Mouse (Mus musculus) CH12.LX (cell line): ENCODE measurements around the gene Hist1h3c. TPM values are rescaled to one million over a fixed set of nuclear protein-coding genes. Genes with fewer than 3 reads are reported as not detected.
A peak's percentile ranks its signal among the peaks of the same experiment; 100 is the strongest.
"Not testable (repeated sequence)": the region's sequence is repeated elsewhere in the genome, so short reads cannot be mapped to it uniquely, and the experiment has no call there.

Experiments
- DNase-seq: peaks from one replicate; pipeline ENCODE4 v3.0.0-alpha.2; 2013; ENCODE audit errors: extremely low read depth
- H3K27ac ChIP-seq: 2 replicates; pipeline ENCODE4 v1.5.1; 2012; ENCODE audit warnings: low read depth, mild to moderate bottlenecking, control low read depth, moderate library complexity; ENCODE audit not compliant: insufficient read depth
- H3K27me3 ChIP-seq: replicated peaks from 2 replicates; pipeline ENCODE3; 2012; ENCODE audit warnings: inconsistent platforms
- H3K36me3 ChIP-seq, 2 experiments: replicated peaks in 1 of 2; 2 replicates each; pipeline versions ENCODE3 to v1.6.1; 2012; ENCODE audit warnings: inconsistent platforms in 1 of 2, low read length in 1 of 2, mild to moderate bottlenecking in 1 of 2, mixed read lengths in 1 of 2, moderate library complexity in 1 of 2; ENCODE audit not compliant: control insufficient read depth in 1 of 2, insufficient read depth in 1 of 2
- H3K4me1 ChIP-seq, 2 experiments: 2 replicates each; pipeline ENCODE4 v1.6.1; 2012; ENCODE audit warnings: inconsistent platforms in 1 of 2, moderate library complexity in 1 of 2; ENCODE audit not compliant: insufficient read depth in 2 of 2, control insufficient read depth in 1 of 2
- H3K4me2 ChIP-seq: 2 replicates; pipeline ENCODE4 v1.6.1; 2012; ENCODE audit warnings: low read depth, mild to moderate bottlenecking, control low read depth; ENCODE audit not compliant: poor library complexity, insufficient read depth, severe bottlenecking
- H3K4me3 ChIP-seq, 3 experiments: fragments of 150-350 bp in 1 of 3; sonication (generic) in 1 of 3; replicated peaks in 1 of 3; 2 replicates each; pipeline versions ENCODE3 to v1.5.1; 2011 to 2012; ENCODE audit warnings: low read depth in 2 of 3, low read length in 2 of 3, mild to moderate bottlenecking in 2 of 3, moderate library complexity in 2 of 3, control low read depth in 1 of 3, improper control_type of control experiment in 1 of 3, inconsistent platforms in 1 of 3, mixed read lengths in 1 of 3; ENCODE audit not compliant: poor library complexity in 1 of 3
- H3K79me2 ChIP-seq: replicated peaks from 2 replicates; pipeline ENCODE4 v1.6.1; 2012; ENCODE audit warnings: mild to moderate bottlenecking, moderate library complexity; ENCODE audit not compliant: control insufficient read depth, poor library complexity, insufficient read depth, severe bottlenecking; ENCODE audit errors: extremely low read depth
- H3K9ac ChIP-seq: 2 replicates; pipeline ENCODE4 v1.6.1; 2012; ENCODE audit warnings: low read depth, mild to moderate bottlenecking, control low read depth, moderate library complexity; ENCODE audit not compliant: insufficient read depth
- H3K9me3 ChIP-seq: replicated peaks from 2 replicates; pipeline ENCODE3; 2012; ENCODE audit warnings: low read length, inconsistent platforms, mixed read lengths
- CHD1 ChIP-seq: IDR thresholded peaks from 2 replicates; pipeline ENCODE4 v1.6.1; 2012; ENCODE audit warnings: low read depth, low read length, improper control_type of control experiment, inconsistent platforms
- CHD2 ChIP-seq: IDR thresholded peaks from 2 replicates; pipeline ENCODE4 v1.6.1; 2011; ENCODE audit warnings: low read length, improper control_type of control experiment
- ELF1 ChIP-seq: IDR thresholded peaks from 2 replicates; pipeline ENCODE4 v1.6.1; 2014; ENCODE audit warnings: low read depth, mild to moderate bottlenecking, inconsistent platforms, low read length, improper control_type of control experiment
- EP300 ChIP-seq: IDR thresholded peaks from 2 replicates; pipeline ENCODE4 v1.6.1; 2011; ENCODE audit warnings: low read length, improper control_type of control experiment
- IRF4 ChIP-seq: IDR thresholded peaks from 2 replicates; pipeline ENCODE4 v1.6.1; 2014; ENCODE audit warnings: low read depth, mild to moderate bottlenecking, inconsistent platforms, low read length, improper control_type of control experiment
- JUN ChIP-seq: IDR thresholded peaks from 2 replicates; pipeline ENCODE4 v1.6.1; 2011; ENCODE audit warnings: low read depth, mild to moderate bottlenecking, low read length, improper control_type of control experiment, moderate library complexity; ENCODE audit not compliant: insufficient read depth
- MAFK ChIP-seq: IDR thresholded peaks from 2 replicates; pipeline ENCODE4 v1.6.1; 2011; ENCODE audit warnings: low read length, improper control_type of control experiment; ENCODE audit not compliant: insufficient replicate concordance
- MAX ChIP-seq: IDR thresholded peaks from 2 replicates; pipeline ENCODE4 v1.6.1; 2011; ENCODE audit warnings: low read length, improper control_type of control experiment
- MAZ ChIP-seq: IDR thresholded peaks from 2 replicates; pipeline ENCODE4 v1.6.1; 2012; ENCODE audit warnings: low read depth, mild to moderate bottlenecking, inconsistent platforms, low read length, improper control_type of control experiment, moderate library complexity
- MEF2A ChIP-seq: IDR thresholded peaks from 2 replicates; pipeline ENCODE4 v1.6.1; 2014; ENCODE audit warnings: low read depth, mild to moderate bottlenecking, inconsistent platforms, low read length, improper control_type of control experiment, borderline replicate concordance
- MXI1 ChIP-seq: IDR thresholded peaks from 2 replicates; pipeline ENCODE4 v1.6.1; 2011; ENCODE audit warnings: mild to moderate bottlenecking, low read depth, low read length, improper control_type of control experiment
- MYC ChIP-seq: IDR thresholded peaks from 2 replicates; pipeline ENCODE4 v1.6.1; 2011; ENCODE audit warnings: low read depth, mild to moderate bottlenecking, improper control_type of control experiment, low read length
- NELFE ChIP-seq: IDR thresholded peaks from 2 replicates; pipeline ENCODE4 v1.6.1; 2011; ENCODE audit warnings: low read depth, low read length, improper control_type of control experiment
- NRF1 ChIP-seq: IDR thresholded peaks from 2 replicates; pipeline ENCODE4 v1.6.1; 2014; ENCODE audit warnings: low read depth, mild to moderate bottlenecking, inconsistent platforms, low read length, improper control_type of control experiment, moderate library complexity
- POLR2A ChIP-seq: IDR thresholded peaks from 2 replicates; pipeline ENCODE4 v1.6.1; 2011; ENCODE audit warnings: low read depth, mild to moderate bottlenecking, improper control_type of control experiment, low read length
- POLR2AphosphoS2 ChIP-seq: IDR thresholded peaks from 2 replicates; pipeline ENCODE4 v1.6.1; 2011; ENCODE audit warnings: low read depth, low read length, improper control_type of control experiment
- RCOR1 ChIP-seq: conservative IDR thresholded peaks from 2 replicates; pipeline ENCODE4 v1.6.1; 2012; ENCODE audit warnings: low read depth, mild to moderate bottlenecking, inconsistent platforms, low read length, improper control_type of control experiment
- SIN3A ChIP-seq: IDR thresholded peaks from 2 replicates; pipeline ENCODE4 v1.6.1; 2012; ENCODE audit warnings: low read length, improper control_type of control experiment, inconsistent platforms
- SMC3 ChIP-seq: IDR thresholded peaks from 2 replicates; pipeline ENCODE4 v1.6.1; 2011; ENCODE audit warnings: low read depth, low read length, improper control_type of control experiment
- TBP ChIP-seq: conservative IDR thresholded peaks from 2 replicates; pipeline ENCODE4 v1.6.1; 2011; ENCODE audit warnings: low read depth, low read length, improper control_type of control experiment
- TCF12 ChIP-seq: IDR thresholded peaks from 2 replicates; pipeline ENCODE4 v1.6.1; 2014; ENCODE audit warnings: low read depth, mild to moderate bottlenecking, inconsistent platforms, low read length, improper control_type of control experiment
- UBTF ChIP-seq: IDR thresholded peaks from 2 replicates; pipeline ENCODE4 v1.6.1; 2012; ENCODE audit warnings: low read depth, mild to moderate bottlenecking, inconsistent platforms, low read length, improper control_type of control experiment, moderate library complexity
- ZC3H11A ChIP-seq: IDR thresholded peaks from 2 replicates; pipeline ENCODE4 v1.6.1; 2012; ENCODE audit warnings: low read depth, mild to moderate bottlenecking, inconsistent platforms, low read length, improper control_type of control experiment
- ZKSCAN1 ChIP-seq: IDR thresholded peaks from 2 replicates; pipeline ENCODE4 v1.6.1; 2012; ENCODE audit warnings: low read depth, inconsistent platforms, low read length, improper control_type of control experiment, borderline replicate concordance
- ZMIZ1 ChIP-seq: IDR thresholded peaks from 2 replicates; pipeline ENCODE4 v1.6.1; 2012; ENCODE audit warnings: low read depth, mild to moderate bottlenecking, inconsistent platforms, low read length, improper control_type of control experiment
- ZNF384 ChIP-seq: IDR thresholded peaks from 2 replicates; pipeline ENCODE4 v1.6.1; 2012; ENCODE audit warnings: low read depth, low read length, improper control_type of control experiment, inconsistent platforms
- dilution Hi-C: fragments of 300-500 bp; cut with MboI; formaldehyde crosslinking; loops from 2 replicates; pipeline ENCODE4 v1.14.3; 2020; ENCODE audit warnings: low sequenced_read_pairs; ENCODE audit not compliant: extremely low pct_unique_long_range_greater_than_20kb, extremely low pct_ligation_motif_present
- in situ Hi-C: fragments of 300-500 bp; cut with MboI; formaldehyde crosslinking; loops from 3 replicates; pipeline ENCODE4 v1.14.3; 2019; ENCODE audit warnings: low sequenced_read_pairs, low pct_ligation_motif_present, low pct_unique_long_range_greater_than_20kb, mixed read lengths
- polyA plus RNA-seq: library from polyadenylated mRNA; unstranded; fragments of >175 nt; gene quantifications from 2 replicates; pipeline ENCODE4 v1.2.1, GENCODE M21; 2012; ENCODE audit warnings: low read depth; ENCODE audit not compliant: insufficient read length
- total RNA-seq, 2 experiments: library from RNA; depleted of rRNA; stranded (reverse); fragments of 300-350 nt in 1 of 2; fragments of >200 nt in 1 of 2; gene quantifications; 2 replicates each; pipeline ENCODE4 v1.2.3; 2012 to 2014

Gene Hist1h3c
- total and polyA plus RNA-seq, 3 experiments = 7.3 to 1,847 (median 73.1) TPM

GRCm38 (mm10) chr13:23763242-23763585 is 17.8 kb upstream of the Hist1h3c start:
- DNase-seq = no peak
- peak overlapping the region; percentile 99 for H3K9ac ChIP-seq
- peak overlapping the region; percentile 6 to 37 (median 36) for H3K4me3 ChIP-seq
- TF ChIP-seq RCOR1 (no peak), MAFK (0 out of 2 replicates have a peak, but pooled peaks have one; percentile 36), EP300 (no peak), JUN (no peak), IRF4 (peak; percentile 31; the same call in 1 of the 2 replicates), TBP (no peak), CHD2 (0 out of 2 replicates have a peak, but pooled peaks have one; percentile 49), POLR2A (no peak), MXI1 (peak; percentile 50), MYC (0 out of 2 replicates have a peak, but pooled peaks have one; percentile 54), MEF2A (no peak), NRF1 (peak; percentile 40), ZKSCAN1 (no peak), ZC3H11A (no peak), SMC3 (no peak), MAZ (peak; percentile 66; the same call in 1 of the 2 replicates), ZNF384 (no peak)
- no peaks in the 10 kb centered on the region for H3K27me3 ChIP-seq
- no peaks in the 10 kb centered on the region for H3K79me2 ChIP-seq
- H3K36me3 ChIP-seq = no peaks in the 10 kb centered on the region
- peak overlapping the region; percentile 98 for H3K4me2 ChIP-seq
- H3K27ac ChIP-seq = peak overlapping the region; percentile 88
- dilution Hi-C loops = no loop called here
- no peaks in the 10 kb centered on the region for H3K9me3 ChIP-seq
- H3K4me1 ChIP-seq = peaks cover 3 to 34% of the 10 kb centered on the region in 2 experiments; a peak in 3 of 4 replicates
- in situ Hi-C loops = loop anchor here (25.0 kb wide), 1 partner anchor 1726 kb away; the partner anchor contains the start of genes Hist1h2ag, Hist1h2ah, Hist1h2bj and Hist1h2bk

DNA sequence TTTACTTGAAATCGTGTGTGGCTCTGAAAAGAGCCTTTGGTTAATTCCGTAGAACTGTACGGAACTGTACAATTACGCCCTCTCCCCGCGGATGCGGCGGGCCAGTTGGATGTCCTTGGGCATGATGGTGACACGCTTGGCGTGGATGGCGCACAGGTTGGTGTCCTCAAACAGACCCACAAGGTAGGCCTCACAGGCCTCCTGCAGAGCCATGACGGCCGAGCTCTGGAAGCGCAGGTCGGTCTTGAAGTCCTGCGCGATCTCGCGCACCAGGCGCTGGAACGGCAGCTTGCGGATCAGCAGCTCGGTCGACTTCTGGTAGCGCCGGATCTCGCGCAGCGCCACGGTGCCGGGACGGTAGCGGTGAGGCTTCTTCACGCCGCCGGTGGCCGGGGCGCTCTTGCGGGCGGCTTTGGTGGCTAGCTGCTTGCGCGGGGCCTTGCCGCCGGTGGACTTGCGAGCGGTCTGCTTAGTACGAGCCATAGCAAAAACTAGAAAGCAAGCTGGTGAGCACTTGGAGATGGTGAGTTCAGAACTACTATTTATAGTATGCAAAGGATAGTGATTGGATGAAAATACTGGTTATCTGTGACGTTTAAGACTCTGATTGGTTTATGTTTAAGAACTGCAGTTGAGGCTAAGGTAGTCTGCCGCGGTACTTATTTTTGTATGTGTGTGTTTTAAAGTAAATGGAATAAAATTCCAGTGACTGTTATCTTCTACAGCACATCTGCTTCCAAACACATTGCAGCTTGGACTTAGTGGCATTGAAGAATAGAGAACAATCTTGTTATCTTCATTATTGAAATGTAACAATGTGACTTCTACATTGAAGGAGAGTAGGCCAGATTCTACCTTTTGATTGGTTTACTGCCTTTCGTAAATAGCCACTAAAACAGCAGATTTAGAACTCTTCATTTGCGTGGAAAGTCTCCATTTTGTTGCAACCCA is 16.7 kb upstream of the Hist1h3c start, which contains the start of gene Hist1h3a:
Gene Hist1h3a, minus strand, starts transcription at position 516 of the 951 bp plus-strand sequence.
- peak; percentile 51; the same call in 1 of the 2 replicates for TF ChIP-seq MYC
- TF ChIP-seq RCOR1 = 0 out of 2 replicates have a peak, but pooled peaks have one; percentile 24
- TF ChIP-seq ELF1 = peak; percentile 3; the same call in 1 of the 2 replicates
- TF ChIP-seq POLR2A = peak; percentile 96
- TF ChIP-seq UBTF = peak; percentile 95
- peak; percentile 98 for TF ChIP-seq POLR2AphosphoS2
- TF ChIP-seq IRF4 = peak; percentile 19; the same call in 1 of the 2 replicates
- peak; percentile 79 for TF ChIP-seq TCF12
- TF ChIP-seq CHD1 = peak; percentile 92; the same call in 1 of the 2 replicates
- TF ChIP-seq TBP = peak; percentile 99
- TF ChIP-seq SIN3A = 0 out of 2 replicates have a peak, but pooled peaks have one; percentile 37
- TF ChIP-seq ZMIZ1 = peak; percentile 100
- TF ChIP-seq CHD2 = peak; percentile 88
- TF ChIP-seq MAX = peak; percentile 70
- peak; percentile 99 for TF ChIP-seq NELFE
- dilution Hi-C loops, H3K27me3 ChIP-seq, H3K9me3 ChIP-seq, H3K36me3 ChIP-seq, H3K79me2 ChIP-seq: not testable (repeated sequence)
- Histone ChIP-seq H3K4me3 (peak within 1 kb of the TSS; percentile 13 to 59 (median 40)), H3K4me2 (peak within 1 kb of the TSS; percentile 98), H3K9ac (peak within 1 kb of the TSS; percentile 99), H3K4me1 (peaks cover 3 to 44% of the 10 kb centered on the region in 2 experiments; a peak in 3 of 4 replicates), H3K27ac (peak within 1 kb of the TSS; percentile 97)
- peak; percentile 89 for DNase-seq
- in situ Hi-C loops = loop anchor here (25.0 kb wide), 1 partner anchor 1725 kb away; the partner anchor contains the start of genes Hist1h2ag, Hist1h2ah, Hist1h2bj and Hist1h2bk
